Mouse (Mus musculus) MN1 (cell line): ENCODE measurements at regions not wholly inside any gene's neighbourhood (a gene's known extent, or its start where the extent isn't known, plus 50 kb on each side); places are given as distances from the start of the nearest gene placed in this dataset.

Experiments
- DNase-seq: peaks from one replicate; pipeline ENCODE4 v3.0.0-alpha.2; 2016; ENCODE audit warnings: low spot score

DNA sequence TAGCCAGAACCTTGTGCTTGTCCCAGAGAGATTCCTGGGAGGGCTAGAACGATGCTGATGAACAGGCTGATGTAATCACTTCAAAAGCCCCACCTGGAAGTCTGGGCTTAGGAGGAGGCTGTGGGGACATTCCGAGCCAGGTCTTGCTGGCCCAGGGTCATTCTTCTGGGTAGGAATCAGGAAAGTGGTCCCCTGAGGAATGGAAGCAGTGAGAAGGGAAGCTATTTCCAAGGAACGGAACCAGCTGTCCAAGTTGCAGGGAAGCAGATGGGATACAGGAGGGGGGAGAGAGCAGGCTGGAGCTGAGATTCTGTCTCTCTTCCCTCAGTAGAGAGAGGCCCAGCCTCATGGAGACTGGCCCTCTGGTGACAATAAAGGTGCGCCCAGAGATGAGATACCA lies 243.9 kb downstream of the Tcf7l2 start:
- DNase-seq: peak; percentile 39

DNA sequence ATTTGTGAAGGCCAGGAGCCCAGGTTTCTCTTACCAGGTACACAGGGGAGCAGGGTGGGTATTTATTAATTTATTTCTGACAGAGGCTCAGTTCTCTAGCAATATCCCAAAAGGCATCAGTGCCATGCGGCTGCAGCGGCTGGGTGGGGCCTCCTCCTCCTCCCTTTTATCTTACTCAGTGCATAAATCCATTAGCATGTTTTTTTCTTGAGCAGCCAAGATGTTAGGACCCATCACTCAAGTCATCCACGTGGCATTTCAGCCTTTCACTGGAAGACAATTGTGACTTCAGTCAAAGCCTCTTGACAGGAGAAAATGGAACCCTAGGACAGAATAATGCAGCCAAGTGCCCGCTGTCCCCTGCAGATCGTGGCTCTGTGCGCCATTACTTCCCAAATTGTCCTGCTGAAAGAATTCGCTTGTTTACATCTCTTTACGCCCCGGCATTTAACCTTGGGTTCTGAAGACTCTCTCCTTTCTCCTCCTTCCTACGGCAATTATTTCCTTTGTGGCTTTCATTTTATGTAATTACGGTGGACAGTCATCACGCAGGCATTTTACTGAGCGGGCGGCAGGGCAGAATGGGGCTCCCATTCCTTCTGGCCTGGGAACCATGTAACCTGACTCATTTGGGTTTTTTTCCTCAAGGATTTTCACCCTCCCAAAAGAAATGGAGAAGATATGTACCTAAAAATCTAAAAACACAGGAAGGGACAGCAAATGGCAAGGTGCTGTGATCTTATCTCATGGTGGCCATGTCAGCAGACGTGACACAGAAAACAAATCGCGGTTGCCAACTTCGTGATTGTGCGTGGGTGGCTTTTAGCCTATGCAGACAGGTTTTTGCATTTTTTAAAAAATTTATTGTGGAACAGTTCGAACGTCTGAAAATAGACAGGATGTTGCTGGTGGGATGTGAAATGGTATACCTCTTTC lies 250.4 kb downstream of the Tcf7l2 start:
- DNase-seq: no peak

DNA sequence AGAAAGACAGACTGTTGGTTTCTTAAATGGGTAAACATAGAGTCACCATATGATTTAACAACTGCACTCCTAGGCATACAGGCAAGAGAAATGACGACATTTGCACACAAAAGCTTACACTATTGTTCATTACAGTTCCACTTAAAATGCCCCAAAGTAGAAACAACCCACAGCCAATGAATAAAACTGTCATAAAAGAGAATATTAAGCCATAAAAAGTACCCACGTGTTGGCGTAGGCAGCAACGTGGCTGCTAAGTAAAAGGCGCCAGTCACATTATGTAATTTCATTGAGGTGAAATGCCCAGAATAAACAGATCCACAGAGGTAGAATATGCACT lies 251.1 kb downstream of the Tcf7l2 start:
- no peak for DNase-seq

DNA sequence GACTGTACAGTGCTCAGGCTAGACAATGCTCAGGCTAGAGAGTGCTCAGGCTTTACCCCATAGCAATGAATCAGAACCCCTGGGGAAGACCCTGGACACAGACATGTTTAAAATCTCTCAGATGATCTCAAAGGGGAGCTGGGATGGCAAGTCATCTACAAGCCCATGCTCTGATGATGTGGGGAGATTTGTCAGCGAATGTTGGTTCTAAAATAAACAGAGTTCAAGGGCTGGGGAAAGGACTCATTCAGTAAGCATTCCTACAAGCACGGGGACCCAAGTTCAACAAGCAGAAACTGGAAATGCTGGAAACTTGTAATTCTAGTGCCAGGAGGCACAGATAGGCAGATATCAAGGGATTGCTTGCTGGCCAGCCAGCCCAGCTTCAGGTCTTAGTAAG lies 254.1 kb downstream of the Tcf7l2 start:
- DNase-seq: no peak

DNA sequence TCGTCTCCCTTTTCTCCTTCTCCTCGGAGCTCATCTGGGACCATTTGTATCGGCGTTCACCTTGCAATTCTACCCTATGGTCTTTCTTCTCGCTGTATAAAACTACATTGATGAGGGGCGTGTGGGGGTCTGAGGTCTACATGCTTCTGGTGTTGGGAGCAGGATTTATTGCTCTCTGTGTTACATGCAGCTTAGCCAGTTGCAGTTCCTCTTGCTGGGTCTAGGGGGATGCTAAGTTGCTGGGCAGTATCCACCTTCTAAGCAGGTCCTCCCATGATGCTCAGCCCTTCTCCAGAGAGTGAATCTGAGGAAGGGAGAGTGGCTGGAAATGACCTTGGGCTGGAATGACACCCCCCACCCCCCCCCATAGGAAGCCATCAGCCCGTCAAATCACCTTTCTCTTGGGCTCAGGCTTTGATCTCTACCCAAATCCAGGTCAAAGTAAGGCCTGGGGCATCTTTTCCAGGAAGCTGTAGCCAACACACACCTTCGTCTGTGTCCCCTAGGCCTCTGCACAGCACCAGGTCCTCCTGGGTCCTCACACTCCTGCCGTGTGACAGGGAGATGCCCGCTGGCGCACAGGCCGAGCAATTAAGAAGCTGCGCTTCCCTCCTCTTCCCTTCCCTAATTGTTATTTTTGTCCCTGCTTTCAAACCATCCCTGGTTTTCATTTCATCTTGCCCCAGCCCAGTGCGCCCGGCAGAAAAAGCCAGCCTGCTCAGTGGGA lies 257.0 kb downstream of the Tcf7l2 start:
- DNase-seq: no peak

DNA sequence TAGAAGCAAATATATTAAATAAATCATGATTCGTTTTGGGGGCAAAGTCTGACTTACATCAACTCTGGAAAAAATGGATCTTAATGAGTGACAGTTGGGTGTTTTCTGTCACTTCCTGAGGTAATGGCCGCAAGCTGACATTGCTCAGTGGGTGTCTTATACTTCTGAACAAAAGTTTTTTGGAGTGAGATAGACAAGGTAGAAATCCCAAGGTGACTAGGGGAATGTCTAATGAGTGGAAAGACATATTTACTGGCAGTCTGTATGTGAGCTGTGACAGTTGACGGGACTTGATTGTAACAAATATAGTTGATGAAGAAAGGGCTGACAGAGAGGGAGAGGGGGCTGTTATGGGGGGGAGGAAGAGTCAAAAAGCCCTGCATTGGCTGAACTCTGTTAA lies 257.8 kb downstream of the Tcf7l2 start:
- no peak for DNase-seq

DNA sequence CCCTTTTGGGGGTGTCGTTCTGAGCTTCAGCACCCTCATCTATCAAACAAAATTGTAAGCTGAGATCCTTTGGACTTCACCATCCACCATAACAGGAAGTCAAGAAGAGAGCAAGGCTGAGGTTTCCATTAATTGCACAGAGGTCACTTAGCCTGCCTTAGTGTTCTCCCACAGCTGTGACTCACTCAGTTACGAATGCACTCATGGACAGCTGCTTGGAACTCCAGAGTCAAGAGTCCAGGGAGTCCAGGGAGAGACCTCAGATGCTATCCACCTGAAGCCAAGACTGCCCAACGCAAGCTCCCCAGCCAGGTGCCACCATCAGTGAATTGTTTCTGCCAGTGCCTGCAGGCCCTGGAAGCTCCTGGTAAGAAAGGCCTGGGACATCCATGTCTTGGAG lies 259.8 kb downstream of the Tcf7l2 start:
- no peak for DNase-seq

DNA sequence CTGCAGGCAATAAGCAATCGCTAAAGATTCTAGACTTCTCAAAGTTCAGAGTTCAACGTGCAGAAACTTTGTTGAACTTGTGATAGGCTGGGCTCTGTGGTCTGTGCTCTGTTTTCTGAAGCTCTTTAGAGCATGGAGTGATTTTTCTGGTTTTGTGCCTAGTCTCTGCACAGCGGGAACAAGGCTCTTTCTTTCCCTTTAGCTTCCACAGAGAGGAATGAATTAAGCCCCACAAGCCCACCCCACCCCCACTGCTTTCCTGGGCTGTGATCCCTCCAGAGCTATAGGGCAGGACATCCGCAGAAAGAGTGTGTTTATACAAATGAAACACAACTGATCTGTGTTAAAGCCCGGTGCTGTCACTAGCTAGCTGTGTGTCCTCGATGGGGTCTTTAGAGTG lies 264.3 kb downstream of the Tcf7l2 start:
- DNase-seq: no peak

DNA sequence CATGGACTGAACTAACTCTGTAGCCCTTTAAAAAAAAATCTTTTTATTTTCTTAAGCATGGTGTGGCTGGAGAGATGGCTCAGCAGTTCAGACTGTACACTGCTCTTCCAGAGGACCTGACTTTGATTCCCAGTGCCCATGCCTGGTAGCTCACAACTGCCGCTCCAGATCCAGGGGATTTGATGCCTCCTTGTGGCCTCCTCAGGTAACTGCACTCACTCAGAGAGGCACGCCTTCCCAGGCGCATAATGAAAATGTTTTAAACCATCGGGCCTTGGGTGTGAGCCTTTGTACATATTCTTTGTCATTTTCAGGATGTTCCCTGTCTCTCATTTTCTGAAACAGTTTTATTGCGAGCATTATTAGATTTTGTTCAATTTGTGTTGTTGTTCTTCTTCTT lies 265.8 kb downstream of the Tcf7l2 start:
- DNase-seq: no peak

DNA sequence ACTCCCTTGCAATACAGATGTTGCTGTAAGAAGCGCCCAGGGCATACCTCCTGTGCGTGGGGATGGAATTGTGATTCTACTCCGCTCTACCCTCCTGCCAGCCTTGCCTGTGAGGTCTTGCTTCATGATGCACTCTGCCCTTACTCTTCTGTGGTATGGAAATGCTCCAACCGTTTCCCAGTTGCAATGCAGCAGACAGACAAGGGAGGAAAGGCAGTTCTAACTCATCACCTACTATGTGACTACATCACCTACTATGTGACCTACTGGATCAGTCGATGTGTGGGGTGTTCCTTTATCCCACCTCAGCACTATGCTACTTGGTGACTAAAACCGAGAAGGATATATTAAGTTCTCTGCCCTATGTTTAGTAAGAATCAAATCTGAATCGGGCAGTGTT lies 269.1 kb downstream of the Tcf7l2 start:
- no peak for DNase-seq

DNA sequence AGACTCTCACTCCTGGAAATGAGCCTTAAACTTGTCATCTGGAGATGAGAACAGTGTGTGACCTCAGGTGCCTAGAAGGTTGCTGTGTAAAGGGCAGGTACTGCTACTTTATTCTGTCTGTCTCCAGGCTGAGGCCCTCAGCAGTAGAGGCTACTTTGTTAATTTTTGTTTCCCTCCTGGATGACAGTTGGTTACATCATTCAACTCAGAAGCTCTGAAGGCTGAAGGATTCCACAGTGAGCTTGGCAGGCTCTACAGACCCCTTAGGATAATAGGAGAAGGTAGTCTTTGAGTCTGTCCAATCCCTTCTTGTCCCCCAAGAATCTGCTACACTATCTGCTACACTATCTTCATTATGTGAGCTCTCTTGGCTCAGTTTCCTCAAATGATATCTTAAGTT lies 269.7 kb downstream of the Tcf7l2 start:
- DNase-seq: peak; percentile 51

DNA sequence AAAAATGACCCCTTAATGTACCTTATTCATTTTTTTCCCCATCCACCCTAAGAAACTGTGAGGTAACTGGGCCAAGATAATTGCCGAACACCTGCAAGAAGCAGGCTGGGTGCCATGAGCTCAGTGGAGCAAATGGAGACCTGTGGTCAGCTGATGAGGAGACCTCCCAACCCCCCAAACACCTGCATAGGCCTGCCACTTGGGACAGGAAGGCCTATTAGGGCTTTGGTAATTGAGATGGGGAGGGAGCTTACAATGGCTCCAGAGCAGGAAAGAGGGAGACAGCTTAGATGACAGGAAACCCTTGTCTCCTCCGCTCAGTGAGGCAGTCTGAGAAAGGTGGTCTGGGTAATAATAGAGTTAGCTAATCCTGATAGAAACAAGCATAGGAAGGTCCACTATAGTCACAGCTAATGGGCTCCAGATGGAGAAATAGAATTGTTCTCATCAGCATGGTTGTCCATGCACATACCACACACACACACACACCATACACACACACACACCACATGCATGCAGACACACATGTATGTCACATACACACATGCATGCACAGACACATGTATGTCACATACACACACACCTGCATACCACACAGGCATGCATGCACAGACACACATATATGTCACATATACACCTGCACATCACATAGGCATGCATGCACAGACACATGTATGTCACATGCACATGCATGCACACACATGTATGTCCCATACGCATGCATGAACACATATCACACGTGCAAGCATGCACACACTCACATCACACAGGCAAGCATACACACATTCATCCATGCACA lies 270.2 kb upstream of the Habp2 start:
- DNase-seq: no peak

DNA sequence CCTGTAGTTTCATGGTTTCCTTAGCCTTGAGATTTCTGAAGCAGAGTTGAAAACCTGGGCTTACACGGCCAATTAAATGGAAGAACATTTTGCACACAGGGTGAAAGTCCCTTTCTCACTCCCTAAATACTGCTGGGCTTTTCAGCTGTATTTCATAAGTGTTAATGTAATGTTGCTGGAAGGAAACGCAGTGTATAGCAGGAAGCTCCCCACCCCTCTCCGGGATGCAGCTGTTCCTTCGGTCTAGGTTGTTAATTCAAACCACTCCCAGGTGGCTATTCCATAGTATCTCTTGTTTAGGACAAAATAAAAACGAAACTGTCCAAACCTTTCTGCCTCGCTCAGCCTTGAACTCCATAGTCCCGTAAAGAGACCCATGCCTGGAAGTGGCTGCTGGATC lies 269.4 kb upstream of the Habp2 start:
- DNase-seq: no peak

DNA sequence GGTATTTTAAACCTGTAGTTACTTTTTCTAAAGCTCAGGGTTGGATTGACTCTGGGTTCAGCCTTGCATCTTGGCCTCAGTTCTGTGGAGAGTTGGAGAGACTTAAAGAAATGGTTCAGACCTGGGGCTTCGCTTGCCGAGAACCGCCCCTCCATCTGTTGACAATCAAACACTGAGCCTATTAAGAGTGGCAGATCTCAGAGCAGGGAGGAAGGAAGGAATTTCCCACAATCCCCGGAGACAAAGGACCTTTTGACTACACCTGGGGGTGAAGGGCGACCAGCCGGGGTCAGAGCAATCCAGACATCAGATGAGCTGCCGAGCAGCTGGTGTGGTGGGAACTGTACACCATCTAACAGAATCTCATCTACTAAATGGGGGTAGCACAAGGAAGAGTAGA lies 267.8 kb upstream of the Habp2 start:
- no peak for DNase-seq

DNA sequence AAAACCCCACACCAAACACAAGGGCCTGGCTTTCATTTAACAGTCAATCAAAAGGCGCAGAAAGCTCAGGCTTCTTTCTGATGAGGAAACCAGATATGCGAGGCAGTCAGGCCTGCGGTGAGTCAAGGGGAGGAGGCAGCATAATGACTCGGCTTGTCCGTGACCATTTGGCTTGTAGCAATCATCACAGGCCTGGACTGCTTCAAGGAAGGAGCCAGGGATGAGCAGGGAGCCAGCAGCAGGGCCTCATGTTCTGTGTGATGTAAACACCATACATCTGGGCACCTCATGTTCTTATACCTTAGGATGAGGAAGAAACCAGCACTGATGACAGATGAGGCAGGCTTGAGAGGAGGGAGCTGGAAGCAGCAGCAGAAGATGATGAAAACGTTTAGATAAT lies 264.6 kb upstream of the Habp2 start:
- peak; percentile 83 for DNase-seq

DNA sequence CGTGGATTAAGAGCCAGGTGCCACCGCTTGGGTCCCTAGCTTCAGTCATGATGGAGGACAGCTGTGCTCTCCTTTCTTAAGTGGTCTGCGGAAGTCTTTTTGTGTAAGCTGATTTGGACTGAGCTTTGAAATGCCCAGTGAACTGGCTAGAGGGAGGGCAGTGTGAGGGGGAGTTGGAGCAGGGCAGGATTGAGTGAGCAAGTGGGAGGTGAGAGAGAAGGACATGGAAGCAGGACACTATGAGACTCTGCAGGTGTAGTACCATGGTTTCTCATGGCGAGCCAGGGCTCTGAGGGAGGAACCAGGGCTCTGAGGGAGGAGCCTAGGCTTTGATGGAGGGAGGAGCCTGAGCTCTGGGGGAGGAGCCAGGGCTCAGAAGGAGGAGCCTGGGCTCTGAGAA lies 262.3 kb upstream of the Habp2 start:
- DNase-seq: no peak

DNA sequence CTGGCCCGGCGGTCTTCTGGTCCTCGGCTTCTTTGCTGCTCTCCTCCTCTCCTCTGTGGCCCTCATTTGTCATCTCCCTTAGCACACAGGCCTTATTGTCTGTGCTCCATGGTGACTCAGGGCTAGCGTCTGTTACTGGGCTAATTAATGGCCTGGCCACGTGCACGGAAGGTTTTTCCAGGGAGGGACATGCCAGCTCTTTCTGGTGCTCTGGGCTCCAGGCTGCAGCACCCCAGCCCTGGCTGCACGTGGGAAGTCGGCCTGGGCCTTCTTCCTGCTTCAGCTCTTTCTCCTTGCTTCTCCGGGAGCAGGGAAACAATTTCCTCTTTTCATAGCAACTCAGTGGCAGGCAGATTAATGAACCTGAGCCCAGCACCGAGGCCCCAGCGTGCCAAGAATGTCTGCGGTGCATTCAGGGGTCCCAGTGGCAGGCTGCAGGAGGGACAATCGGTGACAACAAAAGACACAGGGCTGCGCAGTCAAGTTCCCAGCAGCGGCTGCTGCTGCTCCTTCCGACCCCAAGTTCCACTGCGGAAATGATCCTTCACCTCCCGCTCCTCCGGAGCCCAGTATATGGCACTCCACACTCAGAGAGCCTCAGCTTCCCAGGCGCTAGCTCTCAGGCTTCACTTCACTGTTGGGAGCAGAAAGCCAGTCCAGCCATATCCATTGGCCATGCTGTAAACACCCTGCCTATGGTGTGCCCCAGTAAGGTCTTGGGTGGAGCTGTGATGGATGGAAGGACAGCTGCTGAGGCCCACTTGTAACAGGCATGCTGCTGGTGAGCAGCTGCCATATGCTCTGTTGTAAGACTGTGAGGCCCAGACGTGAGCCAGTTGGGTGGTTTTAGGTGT lies 257.3 kb upstream of the Habp2 start:
- peak; percentile 63 for DNase-seq

DNA sequence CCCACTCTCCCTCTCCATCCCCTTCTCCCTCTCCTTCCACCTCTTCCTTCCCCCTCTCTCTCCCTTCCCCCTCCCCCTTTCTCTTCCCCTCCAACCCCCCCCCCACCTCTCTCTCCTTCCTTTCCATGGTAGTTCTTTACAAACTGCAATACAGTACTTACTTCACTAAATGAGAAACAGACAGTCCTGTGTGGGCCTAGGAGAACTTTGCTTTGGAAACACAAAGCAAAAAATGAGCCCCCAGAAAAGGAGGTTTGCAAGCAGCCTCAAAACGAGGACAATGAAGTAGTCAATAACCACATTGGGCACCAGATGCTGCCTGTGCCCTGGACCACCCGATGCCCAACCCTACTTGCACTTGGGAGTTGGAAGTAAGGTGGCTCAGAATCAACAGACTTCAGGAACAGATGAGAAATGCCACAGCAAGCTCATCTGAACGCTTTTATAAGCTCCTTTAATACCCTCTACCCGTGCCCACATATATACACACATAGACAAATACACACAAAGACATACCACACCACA lies 256.5 kb upstream of the Habp2 start:
- DNase-seq: no peak

DNA sequence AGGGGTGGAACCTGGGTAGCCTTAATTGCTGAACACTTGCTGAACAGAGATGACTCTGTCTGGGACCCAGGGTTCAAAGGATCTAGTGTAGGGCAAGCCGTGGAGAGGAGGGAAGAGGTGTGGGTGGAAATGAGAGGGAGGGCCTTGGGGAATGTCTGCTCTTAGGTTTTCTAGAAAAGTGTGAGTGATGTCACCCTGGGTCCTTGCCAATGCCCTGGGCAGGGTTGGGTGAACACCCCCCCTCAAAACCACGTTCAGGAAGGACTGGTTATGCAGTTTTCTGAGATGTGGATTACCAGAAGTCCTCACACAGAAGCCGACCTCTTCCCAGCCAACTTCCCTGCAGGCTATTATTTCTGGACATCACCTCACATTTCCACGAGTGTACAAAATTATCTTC lies 252.4 kb upstream of the Habp2 start:
- no peak for DNase-seq

DNA sequence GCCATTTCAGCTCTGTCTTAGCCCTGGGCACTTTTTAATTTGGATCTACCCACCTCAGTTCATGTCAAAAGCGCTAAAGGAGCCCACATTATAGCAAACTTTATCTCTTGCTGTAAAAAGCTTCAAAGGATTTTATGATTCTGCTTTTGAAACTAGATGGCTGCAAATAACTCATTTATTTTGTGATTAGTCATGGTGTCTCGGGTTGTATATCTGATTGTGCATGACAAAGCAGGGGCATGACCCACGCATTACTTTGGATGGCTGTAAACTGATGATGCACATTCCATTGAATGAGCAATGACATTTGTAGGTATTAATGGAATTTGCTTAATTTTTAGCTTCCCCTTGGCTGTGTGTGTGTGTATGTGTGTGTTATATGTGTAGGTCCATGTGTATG lies 249.4 kb upstream of the Habp2 start:
- no peak for DNase-seq
